Mouse (Mus musculus) mouse trophoblast stem cell (cell line): ENCODE measurements around the gene Slc46a3.

Experiments
- in situ Hi-C, 2 experiments: fragments of 300-500 bp; cut with MseI, MboI; formaldehyde crosslinking; loops; 2 replicates in 1 of 2; 3 replicates in 1 of 2; pipeline ENCODE4 v1.15.1; 2025

Slc46a3 gene

GRCm38 (mm10) chr5:147845319-147845718 is 49.3 kb downstream of the Slc46a3 start:
- in situ Hi-C loops = no loop called here

GRCm38 (mm10) chr5:147843340-147843739 is 51.3 kb downstream of the Slc46a3 start:
- in situ Hi-C loops = no loop called here

- in situ Hi-C loops = no loop called here
These were observed 55.2 kb downstream of the Slc46a3 start for GRCm38 (mm10) chr5:147839418-147839817.

- in situ Hi-C loops = no loop called here
These were observed 59.6 kb downstream of the Slc46a3 start for GRCm38 (mm10) chr5:147834841-147835500.

- in situ Hi-C loops = no loop called here
These were observed 61.8 kb downstream of the Slc46a3 start for GRCm38 (mm10) chr5:147832842-147833241.

GRCm38 (mm10) chr5:147828846-147829245 is 65.8 kb downstream of the Slc46a3 start:
- in situ Hi-C loops = no loop called here
